Mouse (Mus musculus) cerebellum, postnatal 14 days (tissue): ENCODE results near the gene Plcxd2.

Experiments
- DNase-seq, 2 experiments: peaks; one replicate each; pipeline ENCODE4 v3.0.0; 2021; ENCODE audit warnings: mixed read lengths in 2 of 2

Plcxd2 gene

DNA sequence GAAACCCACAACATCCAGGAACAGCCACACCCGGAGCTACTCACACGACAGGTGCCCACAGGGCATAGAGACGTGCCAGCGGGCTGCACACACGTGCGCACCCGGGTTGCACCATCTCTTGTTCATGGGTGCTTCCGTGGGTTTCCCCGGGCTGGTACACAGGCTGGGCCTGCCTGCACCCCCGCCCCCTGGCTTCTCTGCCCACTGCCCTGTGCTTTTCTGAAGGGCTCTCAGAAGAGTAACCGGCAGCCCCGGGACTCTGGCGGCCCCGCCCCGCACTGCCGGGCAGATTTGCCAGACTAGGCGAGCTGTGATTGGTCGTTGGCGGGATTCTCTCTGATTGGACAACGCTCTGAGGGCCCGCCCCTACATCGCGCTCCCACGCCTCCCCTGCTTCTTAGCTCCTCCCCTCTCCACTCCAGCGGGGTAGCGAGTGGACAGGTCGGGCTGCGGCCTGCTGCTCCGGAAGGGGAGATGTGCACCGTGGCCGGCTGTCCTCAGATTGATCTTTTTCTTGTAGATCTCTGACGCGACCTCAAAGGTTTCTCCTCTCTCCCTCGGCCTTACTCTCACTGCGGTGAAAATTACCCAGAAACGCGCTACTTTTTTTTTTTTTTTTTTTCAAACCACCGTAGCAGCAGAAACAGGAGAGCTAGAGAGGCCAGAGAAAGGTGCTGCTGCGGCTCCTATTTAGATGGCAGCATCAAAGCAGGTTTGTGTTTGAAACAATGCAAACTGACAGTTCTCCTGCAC is at the start of gene Plcxd2:
TSS of gene Plcxd2 (minus strand) at position 66 of the 753 bp plus-strand sequence.
- peak; percentile 96 to 97 for DNase-seq

DNA sequence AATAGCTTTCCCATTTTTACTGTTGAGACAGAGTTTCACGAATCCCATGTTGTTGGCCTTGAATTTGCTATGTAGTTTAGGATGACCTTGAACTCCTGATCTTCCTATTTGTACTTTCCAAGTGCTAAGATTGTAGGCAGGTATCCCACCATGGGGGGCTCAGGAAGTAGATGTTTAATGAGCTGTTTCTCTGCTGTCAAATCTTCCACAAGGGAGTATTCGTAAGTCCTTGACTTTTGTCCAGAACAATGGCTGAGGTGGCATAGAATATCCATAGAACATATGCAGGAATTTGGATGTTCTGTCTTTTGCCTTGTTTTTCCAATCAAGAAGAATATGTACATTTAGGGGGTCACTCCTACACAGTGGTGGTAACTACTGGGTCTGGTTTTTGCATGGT is 36.9 kb upstream of the Plcxd2 start:
- no peak for DNase-seq

GRCm38 (mm10) chr16:46036261-46036660 is 26.2 kb upstream of the Plcxd2 start:
- no peak for DNase-seq

- no peak for DNase-seq
These were observed 23.9 kb upstream of the Plcxd2 start for GRCm38 (mm10) chr16:46033896-46034295.

DNA sequence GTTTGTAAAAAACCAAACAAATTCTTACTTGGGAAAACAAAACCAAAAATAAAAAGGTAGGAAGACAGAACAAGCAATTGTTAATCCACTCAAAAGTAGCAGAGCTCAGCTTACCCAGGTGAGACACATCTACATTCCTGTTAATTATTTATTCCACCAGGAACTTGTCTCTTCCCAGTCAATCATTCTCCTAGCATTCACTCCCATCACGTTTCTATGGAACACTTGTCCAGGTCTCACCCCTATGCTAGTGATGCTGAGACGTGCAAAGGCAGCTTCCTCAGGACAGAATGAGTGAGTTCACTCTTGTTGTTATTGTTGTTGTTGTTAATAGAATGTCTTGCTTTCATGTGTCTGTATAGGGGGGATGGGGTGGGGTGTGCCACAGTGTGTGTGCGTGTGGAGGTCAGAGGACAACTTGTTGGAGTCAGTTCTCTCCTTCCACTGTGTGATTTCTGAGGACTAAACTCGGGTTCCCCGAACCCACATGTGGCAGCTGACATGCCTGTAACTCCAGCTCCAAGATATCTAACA is 13.0 kb upstream of the Plcxd2 start:
- DNase-seq = no peak

GRCm38 (mm10) chr16:46022189-46022928 is 12.3 kb upstream of the Plcxd2 start:
- DNase-seq = peak; percentile 75 to 76

DNA sequence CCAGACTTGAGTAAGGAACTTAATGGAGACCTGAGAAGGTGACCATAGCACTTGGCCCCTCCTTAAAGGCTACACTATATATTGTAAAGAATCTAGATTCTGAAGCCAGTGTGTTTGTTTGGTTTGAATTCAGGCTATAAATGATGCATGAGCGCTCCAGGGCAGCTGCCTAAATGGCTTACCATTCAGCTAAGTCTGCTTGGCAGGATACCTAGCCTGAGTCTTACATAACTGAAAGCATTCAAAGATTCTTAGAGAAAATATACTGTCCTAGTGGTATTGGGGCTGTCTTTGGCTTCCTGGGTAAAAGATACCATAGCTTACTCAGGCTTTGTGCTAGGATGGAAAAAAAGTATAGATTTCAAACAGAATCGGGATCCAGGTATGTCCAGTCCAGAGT is 11.3 kb upstream of the Plcxd2 start:
- DNase-seq = no peak

DNA sequence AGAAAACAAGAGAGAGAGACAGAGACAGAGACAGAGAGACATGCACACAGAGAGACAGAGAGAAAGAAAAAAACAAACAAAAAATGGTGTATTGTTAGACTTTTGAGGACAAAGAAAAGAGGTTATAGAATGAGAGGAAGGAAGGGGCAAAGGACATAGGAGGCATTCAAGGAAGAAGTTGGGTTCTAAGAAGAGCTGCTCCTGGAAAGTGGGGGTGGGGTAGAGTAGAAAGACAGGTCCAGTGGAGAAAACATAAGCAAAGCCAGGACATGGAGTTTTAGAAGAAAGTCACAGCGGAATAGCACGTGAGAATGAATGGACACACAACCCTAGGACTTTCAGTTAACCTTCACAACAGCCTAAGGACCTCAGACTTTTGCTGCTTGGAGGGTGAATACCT is 10.4 kb upstream of the Plcxd2 start:
- DNase-seq = no peak

- no peak for DNase-seq
These were observed 9.8 kb upstream of the Plcxd2 start for GRCm38 (mm10) chr16:46019799-46020198.

DNA sequence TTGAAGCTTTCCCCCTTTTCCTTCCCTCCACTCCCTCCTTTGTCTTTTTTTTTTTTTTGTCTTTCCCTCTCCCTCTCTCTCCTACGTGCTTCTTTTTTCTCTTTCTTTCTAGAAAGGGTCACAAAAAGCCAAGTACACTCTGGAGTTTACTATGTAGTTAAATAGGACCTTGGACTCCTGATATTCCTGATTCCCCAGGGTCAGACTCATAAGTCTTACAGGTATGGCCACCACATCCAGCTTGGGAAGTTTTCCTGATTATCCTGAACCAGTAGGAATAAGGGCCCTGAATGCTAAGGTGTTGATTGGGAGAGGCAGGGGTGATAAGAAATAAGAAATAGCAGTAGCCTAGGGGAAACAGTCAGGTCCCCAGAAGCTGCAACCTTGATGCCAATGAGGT is 9.3 kb upstream of the Plcxd2 start:
- no peak for DNase-seq

DNA sequence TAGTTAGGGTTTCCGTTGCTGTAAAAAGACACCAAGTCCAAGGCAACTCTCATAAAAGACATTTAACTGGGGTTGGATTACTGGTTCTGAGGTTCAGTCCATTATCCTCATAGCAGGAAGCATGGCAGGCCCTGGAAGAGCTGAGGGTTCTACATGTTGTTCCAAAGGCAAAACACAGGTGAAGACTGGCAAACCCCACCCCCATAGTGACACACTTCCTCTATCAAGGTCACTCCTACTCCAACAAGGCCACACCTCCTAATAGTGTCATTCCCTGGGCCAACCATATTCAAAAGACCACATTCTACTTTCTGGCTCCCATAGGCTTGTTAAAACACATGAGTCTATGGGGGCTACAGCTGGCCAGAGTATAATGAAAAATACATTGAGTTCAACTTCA is 1.7 kb upstream of the Plcxd2 start:
- DNase-seq = no peak

DNA sequence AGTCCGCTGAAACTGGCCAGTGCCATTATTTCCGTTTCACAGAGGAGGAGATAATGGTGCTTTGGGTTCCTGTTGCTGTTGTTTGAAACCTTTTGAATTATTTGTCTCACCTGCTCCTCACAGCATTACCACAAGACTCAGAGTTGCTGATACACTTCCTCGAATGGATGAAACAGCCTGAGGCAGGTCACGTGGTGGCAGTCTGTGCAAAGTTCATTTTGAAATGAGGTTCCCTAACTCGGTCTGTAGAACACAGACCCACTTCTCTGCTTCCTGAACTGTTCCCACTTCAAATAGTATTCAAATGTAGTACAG is 845 bp upstream of the Plcxd2 start:
- peak in 1 of 2 experiments; percentile 36 for DNase-seq

- peak; percentile 73 for DNase-seq
These were observed 301 bp downstream of the Plcxd2 start for GRCm38 (mm10) chr16:46009717-46010116.

DNA sequence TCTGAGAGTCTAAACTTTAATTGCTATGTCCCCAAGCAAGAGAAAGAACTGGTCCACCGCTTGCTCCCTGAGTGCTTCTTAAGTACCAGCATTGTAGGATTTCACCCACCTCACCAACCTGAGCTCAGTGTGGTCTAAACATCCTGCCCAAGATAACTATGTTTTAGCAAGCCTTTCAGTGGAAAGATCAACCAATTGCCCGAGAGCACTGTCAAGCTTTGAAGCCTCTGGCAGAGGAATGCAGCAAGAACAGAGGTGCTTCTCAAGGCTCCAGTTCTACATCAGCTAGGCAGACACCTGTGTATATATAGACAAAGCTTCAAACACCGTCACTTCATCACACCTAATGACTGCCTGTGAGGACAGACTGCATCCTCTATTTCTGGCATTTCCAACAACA is 1.3 kb downstream of the Plcxd2 start:
- DNase-seq = peak; percentile 12 to 38

DNA sequence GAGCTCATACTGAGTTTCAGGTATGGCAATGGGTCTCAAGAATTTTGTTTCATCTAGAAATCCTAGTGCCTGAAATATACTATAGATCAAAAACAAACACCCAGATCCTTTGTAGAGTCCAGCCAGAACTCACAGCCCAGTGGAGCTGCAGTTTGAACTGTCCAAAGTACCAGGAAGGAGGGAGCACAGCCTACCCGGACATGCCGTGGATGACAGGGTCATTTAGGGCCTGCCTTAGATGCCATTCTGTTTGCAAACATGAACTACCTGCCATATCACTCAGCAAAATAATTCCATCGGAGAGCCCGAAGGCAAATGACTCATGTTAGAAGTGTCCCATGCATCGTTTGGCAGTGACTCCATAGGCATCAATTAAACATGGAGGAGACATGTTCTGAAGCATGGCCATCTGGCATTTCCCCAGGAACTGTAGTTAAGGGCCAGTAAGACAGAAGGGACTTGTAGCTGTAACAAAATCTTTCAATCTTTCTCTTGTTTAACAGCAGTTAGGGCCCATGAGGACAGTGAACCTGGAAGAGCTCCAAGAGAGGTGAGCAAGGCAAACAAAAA is 1.9 kb downstream of the Plcxd2 start:
- peak; percentile 59 to 66 for DNase-seq

GRCm38 (mm10) chr16:46006261-46006660 is 3.8 kb downstream of the Plcxd2 start:
- DNase-seq = no peak

DNA sequence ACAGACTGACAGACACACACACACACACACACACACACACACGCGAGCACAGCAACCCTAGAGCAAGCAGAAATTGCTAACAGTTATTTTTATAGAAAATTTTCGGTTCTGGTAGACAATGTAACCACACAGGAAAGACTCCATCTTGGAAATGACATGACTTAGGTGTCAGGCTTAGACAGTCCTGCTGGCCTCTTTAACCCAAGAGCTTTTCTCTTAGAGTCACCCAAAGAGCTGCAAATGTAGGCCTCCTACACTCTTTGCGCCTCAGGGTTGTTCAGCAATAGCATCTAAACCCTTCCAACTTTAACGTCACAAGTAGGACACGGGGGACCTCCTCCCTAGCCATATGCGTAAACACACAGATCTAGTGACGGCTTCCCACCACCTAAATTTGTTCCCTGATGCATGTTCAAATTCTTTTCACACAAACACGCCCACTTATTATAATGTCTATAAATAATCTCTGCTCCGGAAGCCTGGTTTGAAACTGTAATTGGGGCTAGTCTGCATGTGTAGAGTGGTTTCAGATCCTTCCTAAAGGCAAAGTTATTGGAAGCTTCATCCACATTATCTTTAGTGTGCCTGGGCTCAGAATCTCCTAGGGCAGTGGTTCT is 8.4 kb downstream of the Plcxd2 start:
- no peak for DNase-seq

DNA sequence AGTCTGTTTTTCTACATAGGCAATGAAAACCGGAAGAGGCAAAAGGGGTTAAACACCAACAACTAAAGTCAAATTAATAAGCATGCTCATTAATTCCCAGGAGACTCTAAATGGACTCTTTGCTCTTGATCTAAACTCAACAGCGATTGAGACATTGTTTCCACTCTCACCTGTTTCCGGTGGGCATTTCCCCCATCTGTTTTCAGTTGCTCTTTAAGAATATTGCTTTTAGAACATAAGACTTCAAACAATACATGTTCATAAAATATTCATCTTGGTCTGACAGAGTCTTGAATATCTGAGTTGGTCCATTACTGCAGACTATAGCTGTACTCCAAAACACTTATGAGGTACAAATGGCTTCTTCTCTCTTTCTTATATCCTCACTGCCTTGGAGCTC is 9.0 kb downstream of the Plcxd2 start:
- DNase-seq = no peak

DNA sequence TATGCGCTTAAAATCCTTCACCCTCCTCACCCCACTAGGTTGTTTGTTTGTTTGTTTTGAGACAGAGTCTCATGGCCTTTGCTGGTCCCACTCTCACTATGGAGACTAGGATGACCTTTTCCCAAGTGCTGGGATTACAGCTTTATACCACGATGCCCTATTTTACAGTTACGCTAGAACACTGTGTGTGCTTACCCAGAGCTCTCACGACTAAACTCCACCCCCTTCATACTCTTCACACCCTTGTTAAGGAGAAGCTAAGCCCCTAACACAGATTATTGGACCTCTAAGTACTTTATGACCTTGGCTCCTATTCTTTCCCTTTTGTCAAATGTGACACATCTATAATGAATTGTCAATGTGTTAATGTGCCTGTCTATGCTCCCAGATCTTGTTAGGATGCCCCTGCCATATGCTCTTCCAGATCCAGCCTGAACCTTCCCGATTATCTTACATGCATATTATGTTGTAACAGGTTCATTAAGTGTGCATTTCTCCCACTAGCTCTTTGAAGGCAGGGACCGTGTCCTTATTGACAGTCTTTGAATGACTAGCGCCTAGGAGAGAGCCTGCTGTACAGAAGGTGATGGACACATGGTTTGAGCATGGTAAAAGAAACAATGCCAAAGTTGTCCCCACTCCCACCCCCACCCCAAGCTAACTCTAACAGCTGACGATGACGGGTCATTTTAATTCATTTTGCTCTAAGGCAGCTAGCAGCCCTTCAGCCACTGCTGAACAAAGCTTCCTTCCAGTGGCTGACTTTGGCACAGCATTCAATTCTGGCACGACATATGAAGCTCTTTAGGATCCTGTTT is 10.4 kb downstream of the Plcxd2 start:
- peak in 1 of 2 experiments; percentile 22 for DNase-seq

DNA sequence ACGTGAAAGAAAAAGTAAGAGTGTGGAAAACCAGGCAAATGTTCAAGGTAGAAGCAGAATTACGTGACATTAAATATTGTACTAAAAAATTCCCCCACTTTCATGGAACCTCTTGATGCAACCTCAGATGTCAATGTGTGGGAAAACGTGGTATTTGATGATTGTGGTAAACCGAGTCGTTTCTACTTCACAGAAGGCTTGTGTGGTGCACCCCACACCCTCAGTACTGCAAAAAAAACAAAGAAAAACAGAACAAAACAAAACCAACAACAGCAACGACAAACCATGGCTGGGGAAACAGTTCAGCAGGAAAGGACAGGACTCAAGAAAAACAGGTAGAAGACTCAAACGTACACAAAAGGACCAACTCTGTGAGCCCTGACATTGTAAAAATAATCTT is 11.8 kb downstream of the Plcxd2 start:
- DNase-seq = no peak

- DNase-seq = peak; percentile 30 to 55
These were observed 18.9 kb downstream of the Plcxd2 start for GRCm38 (mm10) chr16:45990901-45991676.

- DNase-seq = no peak
These were observed 23.8 kb downstream of the Plcxd2 start for GRCm38 (mm10) chr16:45986236-45986635.
